Mouse (Mus musculus) hindbrain, embryonic 15.5 days (tissue): ENCODE results near the gene Ncbp3. TPM values are rescaled to one million over a fixed set of nuclear protein-coding genes. Genes with fewer than 3 reads are reported as not detected.

ENCODE experiments used
- ATAC-seq: fragments of 200-750 bp; cut with Nextera tagmentation; 2 replicates; pipeline ENCODE4 v1.8.0; 2017; ENCODE audit warnings: low read depth, moderate number of reproducible peaks, moderate TSS enrichment; ENCODE audit not compliant: low FRiP score
- H3K27ac ChIP-seq: fragments of 300-500 bp; sonication (generic); replicated peaks from 2 replicates; pipeline ENCODE4 v1.5.1; 2015; ENCODE audit warnings: mild to moderate bottlenecking, inconsistent platforms
- H3K27me3 ChIP-seq: fragments of 300-500 bp; sonication (generic); 2 replicates; pipeline ENCODE4 v1.6.1; 2015; ENCODE audit warnings: control low read depth, inconsistent platforms
- H3K36me3 ChIP-seq: fragments of 300-500 bp; sonication (generic); 2 replicates; pipeline ENCODE4 v1.6.1; 2015; ENCODE audit warnings: control low read depth, inconsistent platforms
- H3K4me1 ChIP-seq: fragments of 300-500 bp; sonication (generic); replicated peaks from 2 replicates; pipeline ENCODE4 v1.6.1; 2015; ENCODE audit warnings: control low read depth, inconsistent platforms
- H3K4me2 ChIP-seq: fragments of 300-500 bp; sonication (generic); 2 replicates; pipeline ENCODE4 v1.6.1; 2015; ENCODE audit warnings: moderate library complexity, mild to moderate bottlenecking, inconsistent platforms
- H3K4me3 ChIP-seq: fragments of 300-500 bp; sonication (generic); 2 replicates; pipeline ENCODE4 v1.5.1; 2015; ENCODE audit warnings: mild to moderate bottlenecking, inconsistent platforms
- H3K9ac ChIP-seq: fragments of 300-500 bp; sonication (generic); 2 replicates; pipeline ENCODE4 v1.6.1; 2015; ENCODE audit warnings: inconsistent platforms
- H3K9me3 ChIP-seq: fragments of 300-500 bp; sonication (generic); 2 replicates; pipeline ENCODE4 v1.6.1; 2016; ENCODE audit warnings: control low read depth, inconsistent platforms
- WGBS: fragments of 180-500 bp; shearing (Covaris S2); methylation state at CpG from one replicate; pipeline ENCODE4 v1.1.7; 2015; 5-methylcytosine and 5-hydroxymethylcytosine counted together
- polyA plus RNA-seq: library from polyadenylated mRNA; unstranded; fragments of >200 nt; fragmentation: Nextera tagmentation; extraction: Ambion mirVana; gene quantifications from 2 replicates; pipeline ENCODE4 v1.2.1, GENCODE M21; 2015

Gene Ncbp3
- polyA plus RNA-seq, 1 experiment from 2014 or later: 10.4 TPM

- Histone ChIP-seq H3K9me3 (no peaks in the 10 kb centered on the region), H3K27ac (no peak overlapping the region), H3K9ac (no peak overlapping the region), H3K4me2 (no peak overlapping the region), H3K27me3 (no peaks in the 10 kb centered on the region), H3K4me3 (no peak overlapping the region), H3K36me3 (peaks cover 76% of the 10 kb centered on the region), H3K4me1 (no peaks in the 10 kb centered on the region)
- ATAC-seq: no peak
- 83% methylated on average over 4 of the region's 4 CpGs for WGBS
Observed at GRCm38 (mm10) chr11:73076295-73076694, 28.7 kb downstream of the Ncbp3 start.

GRCm38 (mm10) chr11:73076733-73077132, 29.1 kb downstream of the Ncbp3 start:
- no peak for ATAC-seq
- Histone ChIP-seq H3K4me3 (no peak overlapping the region), H3K27ac (no peak overlapping the region), H3K36me3 (peaks cover 78% of the 10 kb centered on the region), H3K27me3 (no peaks in the 10 kb centered on the region), H3K4me1 (no peaks in the 10 kb centered on the region), H3K4me2 (no peak overlapping the region), H3K9me3 (no peaks in the 10 kb centered on the region), H3K9ac (no peak overlapping the region)
- 70% methylated on average over 4 of the region's 4 CpGs for WGBS

- H3K36me3 ChIP-seq: peaks cover 83% of the 10 kb centered on the region
- no peaks in the 10 kb centered on the region for H3K27me3 ChIP-seq
- no peak overlapping the region for H3K27ac ChIP-seq
- H3K9ac ChIP-seq: no peak overlapping the region
- 92% methylated on average over 6 of the region's 6 CpGs for WGBS
- no peak overlapping the region for H3K4me3 ChIP-seq
- no peak overlapping the region for H3K4me2 ChIP-seq
- no peaks in the 10 kb centered on the region for H3K9me3 ChIP-seq
- no peaks in the 10 kb centered on the region for H3K4me1 ChIP-seq
- ATAC-seq: no peak
Observed at GRCm38 (mm10) chr11:73077211-73077720, 29.7 kb downstream of the Ncbp3 start.

GRCm38 (mm10) chr11:73078615-73079014, 31.0 kb downstream of the Ncbp3 start:
- Histone ChIP-seq H3K9me3 (no peaks in the 10 kb centered on the region), H3K4me1 (no peaks in the 10 kb centered on the region), H3K4me2 (no peak overlapping the region), H3K4me3 (no peak overlapping the region), H3K9ac (no peak overlapping the region), H3K27ac (no peak overlapping the region), H3K27me3 (no peaks in the 10 kb centered on the region), H3K36me3 (peaks cover 76% of the 10 kb centered on the region)
- WGBS: 96% methylated on average over 8 of the region's 8 CpGs
- ATAC-seq: no peak

- H3K36me3 ChIP-seq: peaks cover 68% of the 10 kb centered on the region
- H3K4me2 ChIP-seq: no peak overlapping the region
- H3K4me3 ChIP-seq: no peak overlapping the region
- no peaks in the 10 kb centered on the region for H3K27me3 ChIP-seq
- no peak for ATAC-seq
- H3K4me1 ChIP-seq: peaks cover 11% of the 10 kb centered on the region; the same call in 1 of the 2 replicates
- H3K9me3 ChIP-seq: no peaks in the 10 kb centered on the region
- H3K27ac ChIP-seq: no peak overlapping the region
- no peak overlapping the region for H3K9ac ChIP-seq
- 90% methylated on average over 3 of the region's 3 CpGs for WGBS
Observed at GRCm38 (mm10) chr11:73080306-73080705, 32.7 kb downstream of the Ncbp3 start.

GRCm38 (mm10) chr11:73084303-73084702, 36.7 kb downstream of the Ncbp3 start:
- 85% methylated on average over 6 of the region's 6 CpGs for WGBS
- H3K4me1 ChIP-seq: peaks cover 11% of the 10 kb centered on the region; the same call in 1 of the 2 replicates
- no peak for ATAC-seq
- no peak overlapping the region for H3K4me2 ChIP-seq
- no peak overlapping the region for H3K4me3 ChIP-seq
- peaks cover 34% of the 10 kb centered on the region for H3K36me3 ChIP-seq
- peak overlapping the region; percentile 49 for H3K27ac ChIP-seq
- no peaks in the 10 kb centered on the region for H3K27me3 ChIP-seq
- H3K9ac ChIP-seq: no peak overlapping the region
- H3K9me3 ChIP-seq: no peaks in the 10 kb centered on the region

- 0 out of 2 replicates have a peak, but pooled peaks have one; percentile 27 for ATAC-seq
- H3K4me1 ChIP-seq: peaks cover 11% of the 10 kb centered on the region; the same call in 1 of the 2 replicates
- peak overlapping the region; percentile 49 for H3K27ac ChIP-seq
- H3K36me3 ChIP-seq: peaks cover 30% of the 10 kb centered on the region
- WGBS: 59% methylated on average over 10 of the region's 10 CpGs
- H3K4me2 ChIP-seq: no peak overlapping the region
- H3K4me3 ChIP-seq: no peak overlapping the region
- H3K9ac ChIP-seq: no peak overlapping the region
- H3K27me3 ChIP-seq: no peaks in the 10 kb centered on the region
- H3K9me3 ChIP-seq: no peaks in the 10 kb centered on the region
Observed at GRCm38 (mm10) chr11:73084804-73085231, 37.2 kb downstream of the Ncbp3 start.

- no peaks in the 10 kb centered on the region for H3K27me3 ChIP-seq
- peak overlapping the region; percentile 49 for H3K27ac ChIP-seq
- H3K9ac ChIP-seq: no peak overlapping the region
- ATAC-seq: no peak
- no peak overlapping the region for H3K4me2 ChIP-seq
- 69% methylated on average over 7 of the region's 7 CpGs for WGBS
- H3K4me3 ChIP-seq: no peak overlapping the region
- H3K4me1 ChIP-seq: peaks cover 11% of the 10 kb centered on the region; the same call in 1 of the 2 replicates
- no peaks in the 10 kb centered on the region for H3K9me3 ChIP-seq
- peaks cover 28% of the 10 kb centered on the region for H3K36me3 ChIP-seq
Observed at GRCm38 (mm10) chr11:73085391-73085790, 37.8 kb downstream of the Ncbp3 start.

- Histone ChIP-seq H3K4me1 (peaks cover 11% of the 10 kb centered on the region; the same call in 1 of the 2 replicates), H3K9ac (no peak overlapping the region), H3K27ac (no peak overlapping the region), H3K9me3 (no peaks in the 10 kb centered on the region), H3K4me2 (no peak overlapping the region), H3K4me3 (no peak overlapping the region), H3K27me3 (no peaks in the 10 kb centered on the region), H3K36me3 (peaks cover 7% of the 10 kb centered on the region; the same call in 1 of the 2 replicates)
- WGBS: 67% methylated on average over 6 of the region's 6 CpGs
- no peak for ATAC-seq
Observed at GRCm38 (mm10) chr11:73087700-73088480, 40.3 kb downstream of the Ncbp3 start.

- H3K4me2 ChIP-seq: no peak within 1 kb of the TSS
- H3K9ac ChIP-seq: no peak within 1 kb of the TSS
- H3K27ac ChIP-seq: no peak within 1 kb of the TSS
- 94% methylated on average over 4 of the region's 4 CpGs for WGBS
- H3K27me3 ChIP-seq: no peaks in the 10 kb centered on the region
- H3K4me3 ChIP-seq: no peak within 1 kb of the TSS
- no peak for ATAC-seq
- no peaks in the 10 kb centered on the region for H3K36me3 ChIP-seq
- H3K4me1 ChIP-seq: no peaks in the 10 kb centered on the region; the same call in 1 of the 2 replicates
- no peaks in the 10 kb centered on the region for H3K9me3 ChIP-seq
Observed at GRCm38 (mm10) chr11:73090283-73090682, 42.7 kb downstream of the Ncbp3 start, which contains the start of gene Itgae. Gene Itgae (plus strand): TSS chr11:73090583.

- 87% methylated on average over 2 of the region's 2 CpGs for WGBS
- no peak for ATAC-seq
Observed at GRCm38 (mm10) chr11:73090826-73091225, 43.2 kb downstream of the Ncbp3 start.

GRCm38 (mm10) chr11:73092057-73092456, 44.5 kb downstream of the Ncbp3 start:
- H3K36me3 ChIP-seq: no peaks in the 10 kb centered on the region
- 87% methylated on average over 4 of the region's 4 CpGs for WGBS

More at GRCm38 (mm10) chr11:73090826-73091225, 43.2 kb downstream of the Ncbp3 start:
- H3K9ac ChIP-seq: no peak overlapping the region
- no peak overlapping the region for H3K4me2 ChIP-seq
- no peak overlapping the region for H3K27ac ChIP-seq
- no peaks in the 10 kb centered on the region for H3K4me1 ChIP-seq
- H3K27me3 ChIP-seq: no peaks in the 10 kb centered on the region
- no peak overlapping the region for H3K4me3 ChIP-seq
- no peaks in the 10 kb centered on the region for H3K36me3 ChIP-seq
- H3K9me3 ChIP-seq: no peaks in the 10 kb centered on the region

More at GRCm38 (mm10) chr11:73092057-73092456, 44.5 kb downstream of the Ncbp3 start:
- H3K4me1 ChIP-seq: no peaks in the 10 kb centered on the region
- no peak overlapping the region for H3K4me2 ChIP-seq
- H3K9me3 ChIP-seq: no peaks in the 10 kb centered on the region
- H3K27ac ChIP-seq: no peak overlapping the region
- ATAC-seq: no peak
- H3K27me3 ChIP-seq: no peaks in the 10 kb centered on the region
- H3K9ac ChIP-seq: no peak overlapping the region
- H3K4me3 ChIP-seq: no peak overlapping the region
